Mouse (Mus musculus) bone marrow macrophage, adult 2 months (primary cell): ENCODE results near the gene Igf2bp3.

Experiments used
- CTCF ChIP-seq: IDR thresholded peaks from 2 replicates; pipeline ENCODE4 v1.5.1; 2012; ENCODE audit warnings: low read depth, mild to moderate bottlenecking, low read length, moderate library complexity
- POLR2A ChIP-seq: IDR thresholded peaks from 2 replicates; pipeline ENCODE4 v1.6.1; 2012; ENCODE audit warnings: mild to moderate bottlenecking, low read depth, low read length, borderline replicate concordance

- TF ChIP-seq CTCF = no peak
- no peak for TF ChIP-seq POLR2A
Measured at GRCm38 (mm10) chr6:49168648-49169047, 46.1 kb downstream of the Igf2bp3 start.
